Mouse (Mus musculus): ENCODE measurements around the gene Olfr622. TPM values are rescaled to one million over a fixed set of nuclear protein-coding genes. Genes with fewer than 3 reads are reported as not detected.

Gene Olfr622
- not detected for polyA plus RNA-seq (2014; fragmentation: Illumina TruSeq; extraction: RNeasy Lipid Tissue Mini Kit (QIAGEN cat#74804); ENCODE audit: low read depth, low replicate concordance)

GRCm38 (mm10) chr7:103642602-103643001, at the start of gene Olfr622:
Gene Olfr622 (minus strand): TSS chr7:103642702.

DNA sequence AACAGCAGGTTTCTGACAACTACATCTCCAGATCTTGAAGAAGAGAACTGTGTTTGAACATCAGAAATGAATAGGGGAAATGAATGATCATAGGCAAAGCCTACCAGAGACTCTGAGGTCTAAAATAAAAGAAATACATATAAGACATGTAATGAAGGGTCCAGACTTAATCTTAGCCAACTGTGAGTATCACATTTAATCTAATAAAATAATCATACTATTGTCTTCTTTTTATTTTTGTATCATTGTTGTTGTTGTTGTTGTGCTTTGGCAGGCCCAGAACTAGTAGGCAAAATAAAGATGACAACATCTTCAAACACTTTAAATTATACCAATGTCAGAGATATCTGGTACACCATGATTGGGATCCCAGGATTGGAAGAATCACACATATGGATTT, 39.9 kb upstream of the Olfr622 start, which contains the start of gene Olfr625-ps1:
Gene Olfr625-ps1, plus strand, starts transcription at position 301 of the 400 bp plus-strand sequence.

GRCm38 (mm10) chr7:103671091-103671490, 28.6 kb upstream of the Olfr622 start, which contains the start of gene Olfr624:
Gene Olfr624 (minus strand): TSS chr7:103671191.

DNA sequence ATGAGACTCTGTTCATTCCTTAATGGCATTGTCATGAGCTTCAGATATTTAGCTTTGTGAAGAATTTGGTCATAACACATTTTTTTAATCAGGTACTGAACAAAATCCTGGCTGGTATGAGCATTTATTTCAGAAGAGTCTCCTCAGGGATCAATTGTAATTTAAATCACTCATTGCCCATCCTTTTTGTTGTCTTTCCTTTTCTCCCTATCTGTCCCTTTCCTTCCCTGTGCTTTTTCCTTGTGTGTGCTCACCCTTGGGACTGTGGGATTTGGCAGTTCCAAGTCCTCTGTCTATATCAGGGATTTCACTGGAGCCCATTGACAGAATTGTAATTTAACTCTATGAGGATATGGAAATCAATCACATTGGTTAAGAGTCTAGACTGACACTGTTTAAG, 21.1 kb upstream of the Olfr622 start, which contains the start of gene Olfr623:
Gene Olfr623, minus strand, starts transcription at position 101 of the 400 bp plus-strand sequence.

DNA sequence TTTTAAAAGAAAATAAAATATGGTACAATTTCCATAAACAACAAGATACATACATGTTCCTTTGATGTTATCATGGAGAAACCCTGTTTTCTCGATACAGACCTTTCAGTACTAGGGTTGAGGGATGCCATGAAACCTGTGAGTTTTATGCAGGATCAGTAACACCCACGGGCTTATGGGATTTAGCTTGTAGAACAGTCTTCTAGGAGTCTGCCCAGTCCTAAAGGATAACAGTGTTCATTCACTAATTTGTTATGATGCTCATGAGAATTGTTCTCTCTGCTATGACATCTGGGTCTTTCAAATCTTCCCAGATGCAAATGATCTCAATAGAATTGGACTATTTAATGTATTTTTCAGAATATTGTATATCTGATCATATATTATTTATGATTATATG, 30.1 kb downstream of the Olfr622 start, which contains the start of gene Olfr620:
Gene Olfr620, minus strand, starts transcription at position 101 of the 400 bp plus-strand sequence.

DNA sequence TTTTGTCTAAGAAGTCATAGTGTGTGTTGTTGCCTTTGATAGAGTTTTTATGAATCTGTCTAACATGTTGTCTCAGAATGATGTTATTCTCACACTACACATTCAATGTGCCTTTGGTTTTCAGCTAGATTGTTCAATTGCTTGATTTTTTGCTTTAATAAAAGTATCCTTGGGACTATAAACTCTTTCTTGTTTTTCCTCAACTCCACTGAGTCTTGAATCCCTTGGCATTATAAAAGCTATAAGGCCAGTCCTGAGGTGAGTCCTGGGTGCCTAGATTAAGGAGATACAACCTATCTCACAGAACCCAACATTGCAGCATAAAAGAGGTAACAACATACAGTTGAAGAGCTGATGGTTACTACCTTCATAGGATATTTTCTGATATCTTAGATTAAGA, 42.2 kb downstream of the Olfr622 start, which contains the start of gene Olfr619:
Gene Olfr619, plus strand, starts transcription at position 301 of the 400 bp plus-strand sequence.

DNA sequence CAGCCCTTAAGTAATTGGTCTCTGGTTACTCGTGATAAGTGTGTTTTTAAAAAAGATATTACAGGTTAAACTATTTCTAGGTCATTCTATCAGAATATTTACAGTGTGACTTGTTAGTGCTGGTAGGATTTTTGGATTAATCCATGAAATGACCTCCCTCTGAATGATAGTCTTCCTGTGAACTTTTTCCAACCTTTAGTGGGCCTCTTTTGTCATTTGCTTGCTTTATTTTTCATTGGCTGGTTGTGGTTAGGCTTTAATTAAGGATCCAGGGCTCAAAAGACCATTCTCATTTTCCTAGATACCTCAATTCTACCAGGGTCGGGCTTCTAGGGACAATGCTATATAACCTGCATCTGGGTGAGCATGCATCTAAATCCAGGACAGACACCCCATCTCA, 52.7 kb downstream of the Olfr622 start, which contains the start of gene Olfr618:
Gene Olfr618, plus strand, starts transcription at position 301 of the 400 bp plus-strand sequence.

Other genes with a start within 250 kb of the Olfr622 start
- not detected for gene Usp17lc, start 227.6 kb downstream of the Olfr622 start, polyA plus RNA-seq (2014; fragmentation: Illumina TruSeq; extraction: RNeasy Lipid Tissue Mini Kit (QIAGEN cat#74804); ENCODE audit: low read depth, low replicate concordance)
- not detected for gene Olfr605, start 197.3 kb downstream of the Olfr622 start, polyA plus RNA-seq (2014; fragmentation: Illumina TruSeq; extraction: RNeasy Lipid Tissue Mini Kit (QIAGEN cat#74804); ENCODE audit: low read depth, low replicate concordance)
- gene Olfr606, start 193.7 kb downstream of the Olfr622 start, polyA plus RNA-seq (2014; fragmentation: Illumina TruSeq; extraction: RNeasy Lipid Tissue Mini Kit (QIAGEN cat#74804); ENCODE audit: low read depth, low replicate concordance): not detected
- not detected for gene Olfr607, start 178.6 kb downstream of the Olfr622 start, polyA plus RNA-seq (2014; fragmentation: Illumina TruSeq; extraction: RNeasy Lipid Tissue Mini Kit (QIAGEN cat#74804); ENCODE audit: low read depth, low replicate concordance)
- gene Olfr608, start 172.8 kb downstream of the Olfr622 start, polyA plus RNA-seq (2014; fragmentation: Illumina TruSeq; extraction: RNeasy Lipid Tissue Mini Kit (QIAGEN cat#74804); ENCODE audit: low read depth, low replicate concordance): not detected
- not detected for gene Olfr609, start 144.6 kb downstream of the Olfr622 start, polyA plus RNA-seq (2014; fragmentation: Illumina TruSeq; extraction: RNeasy Lipid Tissue Mini Kit (QIAGEN cat#74804); ENCODE audit: low read depth, low replicate concordance)
- gene Olfr610, start 130.6 kb downstream of the Olfr622 start, polyA plus RNA-seq (2014; fragmentation: Illumina TruSeq; extraction: RNeasy Lipid Tissue Mini Kit (QIAGEN cat#74804); ENCODE audit: low read depth, low replicate concordance): not detected
- not detected for gene Olfr611, start 121.9 kb downstream of the Olfr622 start, polyA plus RNA-seq (2014; fragmentation: Illumina TruSeq; extraction: RNeasy Lipid Tissue Mini Kit (QIAGEN cat#74804); ENCODE audit: low read depth, low replicate concordance)
- not detected for gene Olfr612, start 100.0 kb downstream of the Olfr622 start, polyA plus RNA-seq (2014; fragmentation: Illumina TruSeq; extraction: RNeasy Lipid Tissue Mini Kit (QIAGEN cat#74804); ENCODE audit: low read depth, low replicate concordance)
- gene Olfr613, start 94.6 kb downstream of the Olfr622 start, polyA plus RNA-seq (2014; fragmentation: Illumina TruSeq; extraction: RNeasy Lipid Tissue Mini Kit (QIAGEN cat#74804); ENCODE audit: low read depth, low replicate concordance): not detected
- gene Olfr615, start 86.6 kb downstream of the Olfr622 start, polyA plus RNA-seq (2014; fragmentation: Illumina TruSeq; extraction: RNeasy Lipid Tissue Mini Kit (QIAGEN cat#74804); ENCODE audit: low read depth, low replicate concordance): not detected
- not detected for gene Olfr616, start 73.6 kb downstream of the Olfr622 start, polyA plus RNA-seq (2014; fragmentation: Illumina TruSeq; extraction: RNeasy Lipid Tissue Mini Kit (QIAGEN cat#74804); ENCODE audit: low read depth, low replicate concordance)
- gene Olfr617, start 69.6 kb downstream of the Olfr622 start, polyA plus RNA-seq (2014; fragmentation: Illumina TruSeq; extraction: RNeasy Lipid Tissue Mini Kit (QIAGEN cat#74804); ENCODE audit: low read depth, low replicate concordance): not detected
- gene Olfr618, start 52.6 kb downstream of the Olfr622 start, polyA plus RNA-seq (2014; fragmentation: Illumina TruSeq; extraction: RNeasy Lipid Tissue Mini Kit (QIAGEN cat#74804); ENCODE audit: low read depth, low replicate concordance): not detected
- not detected for gene Olfr619, start 42.1 kb downstream of the Olfr622 start, polyA plus RNA-seq (2014; fragmentation: Illumina TruSeq; extraction: RNeasy Lipid Tissue Mini Kit (QIAGEN cat#74804); ENCODE audit: low read depth, low replicate concordance)
- gene Olfr620, start 30.2 kb downstream of the Olfr622 start, polyA plus RNA-seq (2014; fragmentation: Illumina TruSeq; extraction: RNeasy Lipid Tissue Mini Kit (QIAGEN cat#74804); ENCODE audit: low read depth, low replicate concordance): not detected
- gene Olfr623, start 21.0 kb upstream of the Olfr622 start, polyA plus RNA-seq (2014; fragmentation: Illumina TruSeq; extraction: RNeasy Lipid Tissue Mini Kit (QIAGEN cat#74804); ENCODE audit: low read depth, low replicate concordance): not detected
- gene Olfr624, start 28.5 kb upstream of the Olfr622 start, polyA plus RNA-seq (2014; fragmentation: Illumina TruSeq; extraction: RNeasy Lipid Tissue Mini Kit (QIAGEN cat#74804); ENCODE audit: low read depth, low replicate concordance): not detected
- gene Olfr625-ps1, start 40.0 kb upstream of the Olfr622 start, polyA plus RNA-seq (2014; fragmentation: Illumina TruSeq; extraction: RNeasy Lipid Tissue Mini Kit (QIAGEN cat#74804); ENCODE audit: low read depth, low replicate concordance): not detected
- gene Olfr243, start 72.0 kb upstream of the Olfr622 start, polyA plus RNA-seq (2014; fragmentation: Illumina TruSeq; extraction: RNeasy Lipid Tissue Mini Kit (QIAGEN cat#74804); ENCODE audit: low read depth, low replicate concordance): not detected
- not detected for gene Olfr628, start 87.7 kb upstream of the Olfr622 start, polyA plus RNA-seq (2014; fragmentation: Illumina TruSeq; extraction: RNeasy Lipid Tissue Mini Kit (QIAGEN cat#74804); ENCODE audit: low read depth, low replicate concordance)
- not detected for gene Olfr629, start 102.2 kb upstream of the Olfr622 start, polyA plus RNA-seq (2014; fragmentation: Illumina TruSeq; extraction: RNeasy Lipid Tissue Mini Kit (QIAGEN cat#74804); ENCODE audit: low read depth, low replicate concordance)
- gene Olfr630, start 114.6 kb upstream of the Olfr622 start, polyA plus RNA-seq (2014; fragmentation: Illumina TruSeq; extraction: RNeasy Lipid Tissue Mini Kit (QIAGEN cat#74804); ENCODE audit: low read depth, low replicate concordance): not detected
- not detected for gene Olfr69, start 128.9 kb upstream of the Olfr622 start, polyA plus RNA-seq (2014; fragmentation: Illumina TruSeq; extraction: RNeasy Lipid Tissue Mini Kit (QIAGEN cat#74804); ENCODE audit: low read depth, low replicate concordance)
- not detected for gene Olfr68, start 137.0 kb upstream of the Olfr622 start, polyA plus RNA-seq (2014; fragmentation: Illumina TruSeq; extraction: RNeasy Lipid Tissue Mini Kit (QIAGEN cat#74804); ENCODE audit: low read depth, low replicate concordance)
- gene Olfr67, start 149.1 kb upstream of the Olfr622 start, polyA plus RNA-seq (2014; fragmentation: Illumina TruSeq; extraction: RNeasy Lipid Tissue Mini Kit (QIAGEN cat#74804); ENCODE audit: low read depth, low replicate concordance): not detected
- gene Hbb-bt, start 171.3 kb upstream of the Olfr622 start, polyA plus RNA-seq (2014; fragmentation: Illumina TruSeq; extraction: RNeasy Lipid Tissue Mini Kit (QIAGEN cat#74804); ENCODE audit: low read depth, low replicate concordance): 792 TPM
- gene Hbb-bs, start 185.4 kb upstream of the Olfr622 start, polyA plus RNA-seq (2014; fragmentation: Illumina TruSeq; extraction: RNeasy Lipid Tissue Mini Kit (QIAGEN cat#74804); ENCODE audit: low read depth, low replicate concordance): 6,129 TPM
- gene Hbb-bh2, start 197.8 kb upstream of the Olfr622 start, polyA plus RNA-seq (2014; fragmentation: Illumina TruSeq; extraction: RNeasy Lipid Tissue Mini Kit (QIAGEN cat#74804); ENCODE audit: low read depth, low replicate concordance): not detected
- not detected for gene Hbb-bh1, start 200.5 kb upstream of the Olfr622 start, polyA plus RNA-seq (2014; fragmentation: Illumina TruSeq; extraction: RNeasy Lipid Tissue Mini Kit (QIAGEN cat#74804); ENCODE audit: low read depth, low replicate concordance)
- not detected for gene Hbb-y, start 210.5 kb upstream of the Olfr622 start, polyA plus RNA-seq (2014; fragmentation: Illumina TruSeq; extraction: RNeasy Lipid Tissue Mini Kit (QIAGEN cat#74804); ENCODE audit: low read depth, low replicate concordance)
- gene Olfr66, start 243.6 kb upstream of the Olfr622 start, polyA plus RNA-seq (2014; fragmentation: Illumina TruSeq; extraction: RNeasy Lipid Tissue Mini Kit (QIAGEN cat#74804); ENCODE audit: low read depth, low replicate concordance): not detected

Measured in heart, adult 10 weeks (tissue).